Mouse (Mus musculus) heart, adult 8-10 months (tissue): Measurements from ENCODE around the gene Cetn3. TPM values are rescaled to one million over a fixed set of nuclear protein-coding genes. Genes with fewer than 3 reads are reported as not detected.

Source experiments
- DNase-seq: peaks from one replicate; pipeline ENCODE4 v3.0.0; 2022; ENCODE audit warnings: low spot score
- total RNA-seq, 4 experiments: library from RNA; stranded (reverse); gene quantifications; 2 replicates each; pipeline ENCODE4 v1.2.4; 2022

The Cetn3 gene
- total RNA-seq, 4 experiments from 2014 or later = 42.4 to 60.0 (median 51.5) TPM

GRCm38 (mm10) chr13:81822750-81823149, 39.9 kb downstream of the Cetn3 start:
- no peak for DNase-seq

- no peak for DNase-seq
Measured at GRCm38 (mm10) chr13:81824576-81825330, 41.9 kb downstream of the Cetn3 start.

GRCm38 (mm10) chr13:81828486-81828885, 45.6 kb downstream of the Cetn3 start:
- no peak for DNase-seq

- no peak for DNase-seq
Measured at GRCm38 (mm10) chr13:81831838-81832237, 49.0 kb downstream of the Cetn3 start.

- DNase-seq = no peak
Measured at GRCm38 (mm10) chr13:81836386-81837177, 53.7 kb downstream of the Cetn3 start.

GRCm38 (mm10) chr13:81838016-81838415, 55.1 kb downstream of the Cetn3 start:
- DNase-seq = no peak

- no peak for DNase-seq
Measured at GRCm38 (mm10) chr13:81838948-81839347, 56.1 kb downstream of the Cetn3 start.

GRCm38 (mm10) chr13:81840246-81840645, 57.4 kb downstream of the Cetn3 start:
- DNase-seq = no peak

- no peak for DNase-seq
Measured at GRCm38 (mm10) chr13:81840646-81841045, 57.8 kb downstream of the Cetn3 start.

GRCm38 (mm10) chr13:81842278-81842677, 59.4 kb downstream of the Cetn3 start:
- no peak for DNase-seq

Other genes starting within 250 kb of the Cetn3 start
- under 1 TPM; 0.05 to 0.38 (median 0.30) TPM for gene Adgrv1, start 149.9 kb upstream of the Cetn3 start, total RNA-seq
- 10 to 100 TPM; 11.9 to 15.0 (median 14.2) TPM for gene Lysmd3, start 125.4 kb upstream of the Cetn3 start, total RNA-seq
- 1 to 10 TPM; 4.3 to 5.9 (median 5.4) TPM for gene Polr3g, start 72.1 kb upstream of the Cetn3 start, total RNA-seq
- 1 to 10 TPM; 4.8 to 7.6 (median 6.3) TPM for gene Mblac2, start 71.7 kb upstream of the Cetn3 start, total RNA-seq